Mouse (Mus musculus): ENCODE results near the gene Taf8.

Taf8 gene

DNA sequence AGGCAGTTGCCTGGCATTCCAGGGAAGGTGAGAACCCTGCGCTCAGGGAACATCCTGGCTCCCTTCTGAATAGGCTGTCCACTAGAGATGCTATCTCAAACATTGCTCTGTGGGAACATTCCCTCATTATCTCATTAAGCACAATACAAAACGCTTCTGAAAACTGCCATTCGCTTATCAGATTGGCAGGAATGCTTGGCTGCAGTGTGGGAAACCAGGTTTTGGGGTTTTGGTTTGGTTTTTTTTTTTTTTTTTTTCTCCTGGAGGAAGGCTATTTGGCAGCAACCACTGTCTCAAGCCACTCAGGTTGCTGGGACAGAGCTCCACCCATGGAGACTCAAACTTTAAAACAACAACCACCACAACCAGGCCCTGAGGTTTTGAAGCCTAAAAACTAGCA is 22.2 kb downstream of the Taf8 start:
- DNase-seq = no peak

DNA sequence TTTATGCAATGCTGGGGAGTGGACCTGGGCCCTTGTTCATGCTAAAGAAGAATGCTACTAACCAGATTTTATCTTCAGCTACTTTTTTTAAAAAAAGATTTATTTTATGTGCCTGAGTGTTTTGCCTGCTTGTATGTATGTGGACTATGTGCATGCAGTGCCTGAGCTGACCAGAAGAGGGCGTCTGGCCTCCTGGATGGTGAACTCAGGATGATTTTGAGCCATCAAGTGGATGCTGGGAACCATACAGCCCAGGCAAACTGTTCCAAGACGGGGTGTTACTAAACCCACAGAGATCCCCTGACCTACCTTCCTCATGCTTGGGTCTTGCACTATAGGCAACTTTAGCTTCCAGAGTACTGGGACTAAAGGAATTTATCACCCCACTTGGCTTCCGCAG is 26.4 kb downstream of the Taf8 start:
- no peak for DNase-seq

DNA sequence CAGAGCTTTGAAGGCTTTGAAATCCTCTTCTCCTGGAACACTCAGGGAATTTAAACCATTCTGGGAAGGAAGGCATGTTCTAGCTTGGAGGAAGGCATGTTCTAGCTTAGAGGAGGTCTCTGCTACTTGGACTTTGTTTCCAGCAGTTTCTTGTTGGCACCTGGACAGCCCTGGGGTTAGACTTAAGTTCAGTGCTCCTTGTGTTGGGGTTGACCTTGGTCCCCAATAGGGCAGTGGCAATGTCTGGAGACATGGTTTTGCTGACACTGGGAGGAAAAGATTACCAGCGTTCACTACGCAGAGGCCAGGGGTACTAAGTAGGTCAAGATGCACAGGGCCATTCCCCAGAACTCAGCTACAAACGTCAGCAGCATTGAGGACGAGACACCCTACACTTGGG is 26.9 kb downstream of the Taf8 start:
- no peak for DNase-seq

DNA sequence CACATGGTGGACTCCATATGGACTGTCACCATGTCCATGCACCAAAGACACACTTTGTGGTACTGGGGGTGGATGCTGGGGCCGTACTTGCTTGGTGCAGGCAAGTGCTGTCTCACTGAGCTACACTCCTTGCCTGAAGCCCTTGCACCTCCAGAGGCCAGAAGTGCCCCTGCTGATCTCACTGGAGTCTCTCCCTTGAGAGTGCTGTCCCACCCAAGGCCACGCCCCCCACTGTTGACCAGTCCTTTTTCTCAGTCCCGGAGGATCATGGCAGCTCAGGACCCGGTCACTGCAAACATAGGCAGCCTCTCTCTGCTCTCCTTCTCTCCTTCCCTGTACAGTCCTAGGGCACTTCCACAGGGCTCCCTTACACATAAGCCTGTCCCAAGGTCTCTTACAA is 27.8 kb downstream of the Taf8 start:
- no peak for DNase-seq

DNA sequence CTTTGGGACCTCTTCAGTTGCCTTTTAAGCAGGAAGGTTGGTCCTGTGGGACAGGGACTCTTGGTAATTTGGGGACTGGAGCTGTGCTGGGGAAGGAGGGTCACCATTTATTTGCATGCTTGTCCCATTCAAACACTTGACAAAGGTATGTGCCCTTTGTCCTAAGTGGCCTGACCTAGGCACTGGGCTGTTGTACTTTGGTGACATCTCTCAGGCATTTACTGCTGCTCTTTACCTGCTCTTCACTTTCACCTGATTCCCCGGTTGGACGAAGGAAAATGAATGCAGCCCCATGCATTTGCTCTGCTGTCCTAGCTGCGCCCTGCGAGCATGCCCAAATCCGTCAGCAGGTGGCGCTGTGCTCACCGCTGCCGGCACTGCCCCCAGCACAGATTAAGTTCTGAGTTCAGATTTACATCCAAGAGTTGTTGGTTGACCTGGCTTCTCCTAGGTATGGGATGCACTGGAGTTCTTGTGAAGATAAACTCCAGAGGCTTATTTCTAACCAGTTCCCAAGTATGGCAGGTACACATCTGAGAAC is 28.6 kb downstream of the Taf8 start:
- DNase-seq = peak; percentile 28

DNA sequence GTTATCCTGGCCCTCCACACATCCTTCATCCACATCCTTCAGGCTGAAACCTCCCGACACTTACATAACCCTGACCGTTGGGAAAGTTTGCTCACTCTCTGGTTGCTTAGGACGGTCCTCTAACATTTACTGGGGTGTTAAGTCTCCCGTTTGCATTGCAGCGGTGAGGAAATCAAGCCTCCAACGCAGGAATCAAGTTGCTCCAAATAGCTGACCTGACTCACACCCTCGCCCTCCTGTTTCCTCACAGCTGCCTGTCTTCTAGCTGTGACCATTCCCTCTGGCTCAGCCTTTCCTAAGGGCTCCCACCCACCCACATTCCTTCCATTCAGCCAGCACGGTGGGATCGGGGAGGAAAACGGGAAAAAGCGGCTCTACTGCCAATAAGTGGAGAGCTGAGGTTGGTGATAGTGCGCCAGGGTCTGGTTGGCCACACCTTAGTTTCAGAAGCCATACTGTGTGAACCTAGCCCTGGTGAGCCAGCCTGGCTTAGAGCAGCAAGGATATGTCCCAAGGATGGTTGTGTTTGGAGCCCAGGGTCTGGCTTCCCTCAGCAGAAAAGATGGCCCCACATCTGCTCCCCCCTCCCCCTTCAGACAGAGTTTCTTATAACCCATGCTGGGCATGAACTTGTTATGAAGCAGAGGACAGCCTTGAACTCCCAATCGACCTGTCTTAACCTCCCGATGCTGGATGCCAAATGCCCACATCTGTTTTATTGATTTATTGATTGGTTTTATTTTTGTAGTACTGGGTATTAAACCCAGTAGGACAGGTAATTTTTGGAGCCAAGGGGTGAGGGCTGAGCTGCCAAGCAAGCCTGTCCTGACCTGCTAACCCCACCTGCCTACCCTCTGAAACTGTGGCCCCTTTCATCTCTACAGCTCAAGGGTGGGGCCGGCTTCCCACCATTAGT is 29.4 kb downstream of the Taf8 start:
- DNase-seq = no peak

DNA sequence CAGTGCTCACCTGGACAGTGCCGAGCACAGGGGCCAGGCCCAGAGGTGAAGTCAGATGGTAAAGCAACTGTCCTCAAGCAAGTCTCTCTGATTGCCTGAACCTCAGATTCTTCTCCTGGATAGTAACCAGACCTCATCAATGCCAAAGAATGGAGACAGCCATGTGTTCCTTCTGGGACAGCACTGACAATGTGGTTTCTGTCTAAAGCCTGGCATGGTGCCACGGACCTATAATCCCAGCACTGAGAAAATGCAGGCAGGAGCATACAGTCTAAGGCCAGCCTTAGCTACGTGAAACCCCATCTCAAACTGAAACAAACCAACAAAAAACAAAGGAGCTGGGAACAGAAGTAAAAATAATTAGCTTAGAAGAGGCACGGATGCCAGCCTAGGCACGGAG is 31.4 kb downstream of the Taf8 start:
- DNase-seq = peak; percentile 69

DNA sequence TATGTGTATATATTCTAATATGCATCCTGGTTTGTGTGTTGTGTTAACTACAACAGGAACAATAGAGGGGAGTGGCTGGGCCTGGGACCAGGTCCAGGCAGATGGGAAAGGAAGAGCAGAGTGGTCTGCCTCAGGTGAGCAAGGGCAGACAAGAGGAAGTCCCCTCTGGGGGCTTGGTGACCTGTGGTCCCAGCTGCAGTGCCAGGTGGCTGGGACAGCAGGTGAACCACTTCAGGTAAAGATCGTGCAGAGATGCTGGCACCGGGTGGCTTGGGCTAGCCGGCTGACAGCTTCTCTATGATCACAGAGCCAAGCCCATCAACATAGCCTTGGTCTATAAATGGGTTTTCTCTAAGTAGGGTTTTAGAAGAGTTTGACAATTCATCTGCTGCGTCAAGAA is 32.0 kb downstream of the Taf8 start:
- peak; percentile 66 for DNase-seq

DNA sequence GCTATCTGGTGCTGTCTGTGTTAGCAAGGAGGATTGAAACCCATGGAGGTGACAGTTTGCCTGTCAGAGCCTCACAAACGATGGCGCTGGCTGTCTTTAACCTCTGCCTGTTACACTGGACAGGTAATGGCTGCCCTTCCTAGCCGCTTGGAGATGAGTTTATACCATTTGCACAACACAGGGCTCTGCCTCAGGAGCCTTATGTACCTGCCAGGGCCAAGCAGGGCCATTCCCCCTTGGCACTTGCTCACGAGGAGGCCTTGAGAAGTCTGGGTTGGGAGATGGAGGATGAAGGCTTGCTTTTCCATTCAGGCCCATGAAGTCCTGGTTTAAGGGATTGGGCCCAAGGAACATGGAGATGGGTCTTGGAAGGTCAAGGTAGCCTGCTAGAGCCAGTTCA is 32.5 kb downstream of the Taf8 start:
- DNase-seq = peak; percentile 20

DNA sequence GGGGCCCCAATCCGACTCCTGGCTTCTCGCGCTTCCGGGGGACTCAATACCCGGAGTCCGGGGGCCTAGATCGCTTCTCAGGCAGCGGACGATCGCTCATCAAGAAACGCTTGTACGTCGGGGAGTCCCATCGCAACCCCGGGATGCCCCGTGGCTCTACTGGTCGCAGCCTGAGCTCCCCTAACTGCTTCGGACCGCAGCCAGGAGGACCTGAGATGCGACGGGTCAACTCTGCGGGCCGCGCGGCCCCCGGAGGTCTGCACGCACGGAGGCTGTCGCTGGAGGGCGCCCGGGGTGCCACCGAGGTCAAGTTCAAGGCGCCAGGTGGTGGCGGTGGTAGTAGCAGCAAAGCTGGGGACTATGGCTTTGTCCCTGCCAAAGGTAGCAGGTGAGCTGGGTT is 33.6 kb downstream of the Taf8 start:
- no peak for DNase-seq

DNA sequence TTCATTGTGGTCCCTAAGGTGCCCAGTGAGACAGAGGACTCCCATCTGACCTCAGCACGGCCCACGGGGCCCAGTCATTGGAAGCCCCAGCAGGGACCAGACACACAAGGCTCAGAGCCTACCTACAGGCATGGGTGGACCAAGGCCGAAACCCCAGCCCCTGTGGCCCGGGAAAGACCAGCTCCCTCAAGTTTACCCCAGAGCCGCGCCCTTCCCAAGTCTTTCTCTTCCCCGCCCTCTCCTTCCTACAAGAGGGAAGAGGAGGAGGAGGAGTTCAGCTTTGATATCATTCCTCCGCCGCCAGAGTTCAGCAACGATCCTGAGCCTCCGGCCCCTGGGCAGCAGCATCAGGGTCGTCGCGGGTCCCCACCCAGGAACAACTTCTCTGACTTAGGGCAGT is 34.0 kb downstream of the Taf8 start:
- DNase-seq = no peak

DNA sequence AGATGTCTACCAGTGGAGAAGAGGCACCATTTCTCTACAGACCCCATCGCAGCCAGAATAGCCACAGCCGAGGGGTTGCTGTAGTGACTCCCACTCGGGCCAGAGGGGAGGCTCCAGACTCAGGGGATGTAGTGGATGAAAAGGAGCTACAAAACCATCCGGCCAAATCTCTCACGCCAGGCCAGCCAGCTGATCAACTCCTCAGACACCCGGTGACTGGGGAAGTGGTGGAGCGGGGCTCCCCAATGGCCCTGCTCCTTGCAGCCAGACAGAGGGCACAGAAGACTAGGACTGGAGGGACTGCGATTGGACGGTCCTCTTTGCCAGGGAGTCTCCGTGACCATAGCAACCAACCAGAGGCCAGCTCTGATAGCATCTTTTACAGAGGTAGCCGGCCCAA is 34.4 kb downstream of the Taf8 start:
- DNase-seq = no peak

DNA sequence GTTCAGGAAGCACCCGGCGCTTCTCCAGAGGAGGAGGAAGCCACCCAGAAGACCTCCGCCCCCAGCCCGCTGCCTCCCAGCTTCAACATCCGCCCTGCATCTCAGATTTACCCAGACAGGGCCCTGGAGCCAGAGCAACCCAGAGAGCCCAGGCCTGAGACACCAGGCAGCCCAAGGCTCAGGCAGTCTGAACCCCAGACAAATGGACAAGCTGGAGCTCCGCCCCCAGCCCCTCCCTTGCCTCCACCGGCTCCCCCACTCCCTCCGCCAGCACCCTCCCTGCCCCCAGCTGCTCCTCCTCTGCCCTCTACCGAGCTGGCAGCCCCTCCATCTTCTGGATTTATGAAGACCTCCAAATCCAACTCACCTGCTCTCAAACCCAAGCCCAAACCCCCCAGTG is 35.8 kb downstream of the Taf8 start:
- no peak for DNase-seq

DNA sequence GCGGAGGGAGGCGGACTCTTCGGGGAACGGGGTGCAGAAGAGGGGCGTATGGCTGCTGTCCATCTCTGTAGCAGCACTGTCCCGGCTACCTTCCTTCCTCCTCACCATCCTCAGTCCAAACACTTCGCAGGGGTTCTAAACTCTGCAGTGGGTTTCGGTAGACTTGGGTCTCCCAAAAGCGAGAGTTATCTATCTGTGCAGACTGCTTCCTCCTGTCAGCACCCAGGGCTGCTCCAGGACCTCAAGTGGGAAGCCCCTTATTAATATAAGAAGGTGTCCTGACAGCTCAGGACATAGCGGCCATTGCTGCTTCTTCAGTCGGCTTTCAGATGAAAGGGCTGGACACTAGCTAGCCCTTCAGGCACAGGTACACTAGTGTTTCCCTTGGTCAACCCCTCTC is 37.1 kb downstream of the Taf8 start:
- no peak for DNase-seq

DNA sequence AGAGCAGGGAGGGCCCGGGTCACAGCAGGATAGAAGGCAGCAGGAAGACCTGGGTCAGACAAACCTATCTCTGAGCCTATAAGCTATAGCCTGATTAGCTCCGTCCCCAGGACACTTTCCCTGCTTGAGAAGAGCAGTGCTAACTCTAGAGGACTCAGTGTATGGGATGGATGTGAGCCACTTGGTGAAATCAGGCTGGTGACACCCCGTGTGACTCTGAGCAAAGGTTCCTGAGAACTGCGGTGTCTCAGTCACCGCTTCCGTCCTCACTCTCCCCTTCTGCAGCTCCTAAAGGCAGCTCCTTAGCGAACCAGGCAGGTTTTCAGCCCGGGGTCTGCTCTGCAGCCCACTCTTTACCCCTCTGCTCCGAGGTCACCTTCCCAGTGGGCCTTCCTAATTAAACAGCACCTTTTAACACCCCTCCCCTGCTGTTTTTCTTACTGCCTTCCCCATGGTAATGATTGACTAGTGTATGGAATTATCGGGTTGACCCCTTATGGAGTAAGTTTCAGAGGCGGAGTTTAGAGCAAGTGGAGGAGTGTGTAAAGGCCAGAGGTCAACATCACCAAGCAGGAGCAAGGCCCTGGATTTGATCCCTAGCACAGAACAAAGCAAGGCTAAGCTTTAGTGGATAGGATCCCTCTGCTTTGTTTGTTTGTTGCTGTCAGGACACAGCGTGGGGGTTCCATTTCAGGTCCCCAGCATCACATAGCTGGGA is 37.7 kb downstream of the Taf8 start:
- DNase-seq = no peak

DNA sequence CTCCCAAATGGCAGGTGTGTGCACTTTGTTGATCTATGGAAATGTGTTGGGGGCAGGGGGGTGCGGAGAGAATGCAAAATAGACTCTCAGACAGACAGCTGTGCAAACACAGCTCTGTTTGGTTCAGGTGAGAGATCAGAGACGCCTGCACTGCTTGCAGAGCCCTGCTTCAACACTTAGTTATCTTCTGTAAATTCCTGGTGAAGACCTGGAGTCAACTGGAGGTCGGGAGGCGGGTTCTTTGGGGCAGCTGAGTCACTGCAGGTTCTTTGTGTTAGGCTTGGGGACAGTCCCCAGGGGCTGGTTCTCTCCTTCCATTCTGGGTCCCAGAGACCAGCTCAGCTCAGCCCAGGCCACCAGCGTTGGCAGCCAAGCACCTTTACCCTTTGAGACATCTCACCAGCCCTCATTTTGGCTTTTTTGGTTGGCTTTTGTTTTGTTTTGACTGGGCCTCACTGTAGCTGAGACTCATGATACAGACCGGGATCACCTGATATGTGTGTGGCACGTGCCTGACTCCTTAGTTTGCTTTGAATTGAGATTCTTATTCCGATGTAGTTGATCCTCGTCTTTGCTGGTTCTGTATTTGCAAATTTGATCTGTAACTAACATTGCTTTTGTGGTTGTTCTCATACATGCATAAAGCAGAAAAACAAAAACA is 39.2 kb downstream of the Taf8 start:
- DNase-seq = no peak

DNA sequence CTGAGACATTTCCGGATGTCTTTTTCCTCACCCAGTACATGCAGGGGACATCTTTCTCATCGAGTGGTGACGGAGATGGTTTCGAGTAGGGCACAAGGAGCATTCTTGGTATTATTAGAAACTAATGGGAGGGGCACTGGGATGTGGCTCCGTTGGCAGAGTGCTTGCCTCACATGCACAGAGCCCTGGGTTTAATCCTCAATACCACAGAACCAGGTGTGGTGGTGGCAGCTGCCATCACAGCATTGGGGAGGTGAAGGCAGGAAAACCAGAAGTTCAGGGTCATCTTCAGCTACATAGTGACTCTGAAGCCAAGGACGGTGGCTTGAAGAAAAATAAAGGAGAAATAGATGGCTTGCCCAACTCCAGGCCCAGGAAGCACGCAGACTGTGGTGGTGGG is 39.9 kb downstream of the Taf8 start:
- no peak for DNase-seq

DNA sequence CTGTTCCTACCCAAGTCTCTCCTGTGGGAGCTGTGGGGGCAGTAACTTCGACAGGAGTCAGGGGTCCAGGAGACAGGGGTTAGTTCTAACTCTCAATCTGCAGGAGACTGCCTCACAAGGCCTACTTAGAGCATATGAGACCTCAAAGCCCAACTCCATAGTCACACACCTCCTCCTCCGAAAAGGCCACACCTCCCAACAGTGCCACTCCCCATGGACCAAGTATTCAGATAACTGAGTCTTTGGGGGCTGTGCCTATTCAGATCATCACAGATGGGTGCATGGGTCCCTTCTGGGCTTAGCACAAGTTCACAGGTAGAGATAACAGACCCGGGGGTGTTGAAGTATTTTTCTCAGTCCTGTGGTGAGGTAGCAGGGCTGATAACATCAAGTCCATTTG is 40.4 kb downstream of the Taf8 start:
- DNase-seq = no peak

DNA sequence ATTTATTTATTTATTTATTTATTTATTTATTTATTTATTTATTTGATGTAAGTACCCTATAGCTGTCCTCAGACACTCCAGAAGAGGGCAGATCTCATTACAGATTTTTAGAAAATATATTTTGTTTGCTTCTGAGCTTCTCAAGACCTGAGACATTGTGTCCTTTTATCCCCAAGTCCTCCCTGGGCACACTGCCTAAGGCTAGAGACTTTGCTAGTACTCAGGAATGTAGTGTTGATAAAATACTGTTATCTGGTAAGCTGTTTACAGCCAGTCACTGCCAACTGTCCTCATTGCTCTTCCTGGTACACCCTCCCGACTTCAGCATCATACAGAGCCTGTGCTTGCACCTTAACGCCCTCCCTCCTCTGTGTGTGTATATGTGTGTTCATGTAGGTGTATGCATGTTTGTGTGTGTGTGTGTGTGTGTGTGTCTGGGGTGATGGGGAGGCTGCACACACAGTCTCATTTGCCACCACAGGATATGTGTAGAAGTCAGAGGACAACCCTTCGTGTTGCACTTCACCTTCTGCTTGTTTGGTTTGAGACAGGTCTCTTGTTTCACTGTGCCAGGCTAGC is 42.7 kb downstream of the Taf8 start:
- no peak for DNase-seq

DNA sequence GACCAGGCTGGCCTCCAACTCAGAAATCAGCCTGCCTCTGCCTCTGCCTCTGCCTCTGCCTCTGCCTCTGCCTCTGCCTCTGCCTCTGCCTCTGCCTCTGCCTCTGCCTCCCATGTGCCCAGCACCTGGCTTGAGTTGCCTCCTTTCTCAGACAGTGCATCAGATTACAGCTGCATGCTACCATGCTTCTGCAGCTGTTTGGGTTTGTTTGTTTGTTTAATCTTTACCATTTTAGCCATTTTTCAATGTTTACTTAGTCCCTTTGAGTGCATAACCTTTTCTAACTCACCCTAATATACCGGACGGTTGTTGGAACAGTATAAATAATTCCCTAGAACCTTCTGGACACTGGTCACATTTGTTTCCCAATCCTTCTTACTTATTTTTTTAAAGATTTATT is 43.2 kb downstream of the Taf8 start:
- no peak for DNase-seq

DNA sequence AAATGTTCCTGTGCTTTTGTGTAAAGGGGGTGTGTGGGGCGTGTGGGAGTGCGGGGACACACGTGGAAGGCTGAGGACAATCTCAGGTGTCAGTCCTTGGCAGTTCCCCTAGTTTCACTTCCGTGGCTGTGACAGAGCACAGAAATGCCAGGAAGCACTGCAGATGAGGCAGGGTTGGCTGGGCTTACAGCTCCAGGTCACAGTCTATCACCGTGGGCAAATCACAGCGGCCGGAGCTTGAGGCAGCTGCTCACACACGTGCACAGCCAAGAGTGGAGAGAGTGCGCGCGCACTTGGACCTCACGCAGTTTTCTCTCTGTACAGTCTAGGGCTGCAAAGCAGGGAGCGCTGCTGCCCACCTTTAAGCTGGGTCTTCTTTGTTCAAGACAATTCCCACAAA is 43.8 kb downstream of the Taf8 start:
- DNase-seq = no peak

DNA sequence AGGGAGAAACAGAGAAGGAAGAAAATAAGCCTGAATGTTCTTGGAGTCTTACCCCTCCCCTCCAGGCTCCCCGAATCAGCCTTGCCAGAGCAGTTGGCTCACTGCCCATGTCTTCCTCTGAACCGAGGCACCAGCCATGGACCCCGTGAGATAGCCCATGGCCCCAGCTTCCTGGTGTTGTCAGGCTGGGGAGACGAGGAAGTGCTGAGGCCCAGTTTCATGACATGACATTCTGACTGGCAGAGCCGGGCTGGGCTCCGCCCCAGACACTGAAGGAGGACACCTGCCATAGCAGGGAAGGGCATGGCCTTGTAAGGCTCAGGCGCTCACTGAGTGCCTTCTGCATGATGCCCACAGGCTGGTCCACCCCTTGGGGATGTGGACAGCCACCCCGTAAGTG is 47.4 kb downstream of the Taf8 start:
- no peak for DNase-seq

DNA sequence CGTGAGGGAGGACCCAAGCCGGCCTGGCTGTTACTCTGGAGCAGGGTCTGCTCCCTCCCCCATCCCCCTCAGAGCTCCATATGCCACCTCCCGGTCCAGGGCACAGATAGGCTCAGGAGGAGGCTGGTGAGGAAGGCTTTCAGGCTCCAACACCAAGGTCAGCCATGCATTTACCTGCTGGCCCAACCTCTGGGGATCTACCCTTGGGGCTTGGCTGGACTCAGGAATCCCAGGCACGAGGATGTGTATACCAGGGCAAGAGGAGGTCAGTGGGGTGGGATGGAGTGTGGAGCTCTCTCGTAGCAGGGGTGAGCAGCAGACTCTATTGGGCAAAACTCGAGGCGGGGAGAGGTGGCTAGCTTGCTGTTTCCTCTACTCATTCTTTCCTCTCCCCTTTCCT is 49.2 kb downstream of the Taf8 start:
- no peak for DNase-seq
